Mouse (Mus musculus) intestine, embryonic 16.5 days (tissue): ENCODE data around the gene Iqck. TPM values are rescaled to one million over a fixed set of nuclear protein-coding genes. Genes with fewer than 3 reads are reported as not detected.

ENCODE experiments used
- ATAC-seq: fragments of 200-750 bp; cut with Nextera tagmentation; 2 replicates; pipeline ENCODE4 v1.8.0; 2017; ENCODE audit warnings: moderate TSS enrichment, moderate library complexity
- H3K27ac ChIP-seq: fragments of 300-500 bp; sonication (generic); 2 replicates; pipeline ENCODE4 v1.5.1; 2014; ENCODE audit warnings: mild to moderate bottlenecking, low read length
- H3K27me3 ChIP-seq: fragments of 300-500 bp; sonication (generic); replicated peaks from 2 replicates; pipeline ENCODE4 v1.6.1; 2014; ENCODE audit warnings: low read length, control low read depth, mixed read lengths; ENCODE audit not compliant: control insufficient read depth, insufficient read depth
- H3K36me3 ChIP-seq: fragments of 300-500 bp; sonication (generic); 2 replicates; pipeline ENCODE4 v1.6.1; 2014; ENCODE audit warnings: low read length, control low read depth; ENCODE audit not compliant: control insufficient read depth, insufficient read depth
- H3K4me1 ChIP-seq: fragments of 300-500 bp; sonication (generic); 2 replicates; pipeline ENCODE4 v1.6.1; 2014; ENCODE audit warnings: low read length, control low read depth, mixed read lengths; ENCODE audit not compliant: control insufficient read depth, insufficient read depth
- H3K4me2 ChIP-seq: fragments of 300-500 bp; sonication (generic); 2 replicates; pipeline ENCODE4 v1.6.1; 2014; ENCODE audit warnings: low read depth, low read length, control low read depth
- H3K4me3 ChIP-seq: fragments of 300-500 bp; sonication (generic); 2 replicates; pipeline ENCODE4 v1.5.1; 2014; ENCODE audit warnings: mild to moderate bottlenecking, low read length
- H3K9ac ChIP-seq: fragments of 300-500 bp; sonication (generic); 2 replicates; pipeline ENCODE4 v1.6.1; 2014; ENCODE audit warnings: low read depth, low read length
- H3K9me3 ChIP-seq: fragments of 300-500 bp; sonication (generic); 2 replicates; pipeline ENCODE4 v1.6.1; 2016; ENCODE audit warnings: low read length, control low read depth; ENCODE audit not compliant: control insufficient read depth
- WGBS: fragments of 180-500 bp; shearing (Covaris S2); extraction: QIAGEN DNeasy Blood & Tissue Kit; methylation state at CpG from one replicate; pipeline ENCODE4 v1.1.7; 2014; 5-methylcytosine and 5-hydroxymethylcytosine counted together
- polyA plus RNA-seq: library from polyadenylated mRNA; unstranded; fragments of >200 nt; fragmentation: Nextera tagmentation; extraction: Ambion mirVana; gene quantifications from 2 replicates; pipeline ENCODE4 v1.2.1, GENCODE M21; 2015

Gene Iqck
- polyA plus RNA-seq, 1 experiment from 2014 or later = 1.7 TPM

- Histone ChIP-seq H3K36me3 (peaks cover 26% of the 10 kb centered on the region; the same call in 1 of the 2 replicates), H3K27ac (peak overlapping the region; percentile 83)
- WGBS = 59% methylated on average over 10 of the region's 10 CpGs
These were observed 6.8 kb upstream of the Iqck start for GRCm38 (mm10) chr7:118848796-118849195.

GRCm38 (mm10) chr7:118849543-118850250, 5.9 kb upstream of the Iqck start:
- Histone ChIP-seq H3K36me3 (peaks cover 23% of the 10 kb centered on the region; the same call in 1 of the 2 replicates), H3K4me2 (peak overlapping the region; percentile 19; the same call in 1 of the 2 replicates), H3K9ac (peak overlapping the region; percentile 49), H3K27ac (peak overlapping the region; percentile 83), H3K4me1 (peaks cover 22% of the 10 kb centered on the region), H3K4me3 (no peak overlapping the region), H3K27me3 (no peaks in the 10 kb centered on the region), H3K9me3 (no peaks in the 10 kb centered on the region)
- WGBS = 56% methylated on average over 5 of the region's 5 CpGs
- ATAC-seq = peak; percentile 57

More at GRCm38 (mm10) chr7:118848796-118849195, 6.8 kb upstream of the Iqck start:
- H3K27me3 ChIP-seq = no peaks in the 10 kb centered on the region
- H3K9ac ChIP-seq = peak overlapping the region; percentile 49; the same call in 1 of the 2 replicates
- H3K4me3 ChIP-seq = no peak overlapping the region
- ATAC-seq = peak; percentile 84
- H3K4me1 ChIP-seq = peaks cover 20% of the 10 kb centered on the region
- no peaks in the 10 kb centered on the region for H3K9me3 ChIP-seq
- H3K4me2 ChIP-seq = peak overlapping the region; percentile 19; the same call in 1 of the 2 replicates

- Histone ChIP-seq H3K4me3 (no peak overlapping the region), H3K9ac (peak overlapping the region; percentile 15; the same call in 1 of the 2 replicates), H3K9me3 (no peaks in the 10 kb centered on the region), H3K4me1 (peaks cover 22% of the 10 kb centered on the region), H3K36me3 (peaks cover 20% of the 10 kb centered on the region; the same call in 1 of the 2 replicates), H3K27ac (peak overlapping the region; percentile 57; the same call in 1 of the 2 replicates), H3K4me2 (no peak overlapping the region), H3K27me3 (no peaks in the 10 kb centered on the region)
- 75% methylated on average over 9 of the region's 9 CpGs for WGBS
- no peak for ATAC-seq
These were observed 4.8 kb upstream of the Iqck start for GRCm38 (mm10) chr7:118850676-118851290.

- WGBS = 85% methylated on average over 7 of the region's 7 CpGs
- no peak overlapping the region for H3K4me3 ChIP-seq
- H3K9ac ChIP-seq = no peak overlapping the region
- H3K27me3 ChIP-seq = no peaks in the 10 kb centered on the region
- no peak overlapping the region for H3K27ac ChIP-seq
- H3K36me3 ChIP-seq = peaks cover 14% of the 10 kb centered on the region; the same call in 1 of the 2 replicates
- H3K4me2 ChIP-seq = no peak overlapping the region
- no peaks in the 10 kb centered on the region for H3K9me3 ChIP-seq
- no peak for ATAC-seq
- H3K4me1 ChIP-seq = peaks cover 26% of the 10 kb centered on the region
These were observed 4.0 kb upstream of the Iqck start for GRCm38 (mm10) chr7:118851571-118851970.

- no peak overlapping the region for H3K4me2 ChIP-seq
- no peak overlapping the region for H3K9ac ChIP-seq
- WGBS = 83% methylated on average over 4 of the region's 4 CpGs
- no peak for ATAC-seq
- no peaks in the 10 kb centered on the region for H3K27me3 ChIP-seq
- H3K4me1 ChIP-seq = peaks cover 26% of the 10 kb centered on the region
- H3K4me3 ChIP-seq = no peak overlapping the region
- peaks cover 8% of the 10 kb centered on the region; the same call in 1 of the 2 replicates for H3K36me3 ChIP-seq
- H3K27ac ChIP-seq = no peak overlapping the region
- no peaks in the 10 kb centered on the region for H3K9me3 ChIP-seq
These were observed 2.9 kb upstream of the Iqck start for GRCm38 (mm10) chr7:118852611-118853010.

- peak overlapping the region; percentile 79 for H3K9ac ChIP-seq
These were observed 946 bp upstream of the Iqck start for GRCm38 (mm10) chr7:118854606-118855005.

GRCm38 (mm10) chr7:118855877-118856304, 339 bp downstream of the Iqck start, which contains the start of gene Knop1:
TSS of gene Knop1 (minus strand) at chr7:118856254.
- H3K9ac ChIP-seq = peak within 1 kb of the TSS; percentile 79
- peak within 1 kb of the TSS; percentile 65 for H3K27ac ChIP-seq
- H3K27me3 ChIP-seq = no peaks in the 10 kb centered on the region
- under 1% methylated on average over 46 of the region's 46 CpGs for WGBS
- peak within 1 kb of the TSS; percentile 87 for H3K4me3 ChIP-seq
- H3K4me2 ChIP-seq = peak within 1 kb of the TSS; percentile 71
- H3K36me3 ChIP-seq = no peaks in the 10 kb centered on the region; the same call in 1 of the 2 replicates
- peaks cover 6% of the 10 kb centered on the region; the same call in 1 of the 2 replicates for H3K4me1 ChIP-seq
- ATAC-seq = peak; percentile 89
- H3K9me3 ChIP-seq = no peaks in the 10 kb centered on the region

More at GRCm38 (mm10) chr7:118854606-118855005, 946 bp upstream of the Iqck start:
- Histone ChIP-seq H3K4me2 (peak overlapping the region; percentile 69), H3K4me3 (peak overlapping the region; percentile 87), H3K27me3 (no peaks in the 10 kb centered on the region), H3K27ac (no peak overlapping the region), H3K9me3 (no peaks in the 10 kb centered on the region), H3K36me3 (peaks cover 3% of the 10 kb centered on the region; the same call in 1 of the 2 replicates), H3K4me1 (peaks cover 16% of the 10 kb centered on the region)
- 17% methylated on average over 3 of the region's 3 CpGs for WGBS
- no peak for ATAC-seq

GRCm38 (mm10) chr7:118858640-118859039, 3.1 kb downstream of the Iqck start:
- Histone ChIP-seq H3K9ac (no peak overlapping the region), H3K4me2 (no peak overlapping the region), H3K27ac (no peak overlapping the region), H3K9me3 (no peaks in the 10 kb centered on the region), H3K27me3 (no peaks in the 10 kb centered on the region), H3K4me3 (no peak overlapping the region), H3K36me3 (no peaks in the 10 kb centered on the region), H3K4me1 (peaks cover 6% of the 10 kb centered on the region; the same call in 1 of the 2 replicates)
- no peak for ATAC-seq
- 84% methylated on average over 1 of the region's 1 CpGs for WGBS

- no peaks in the 10 kb centered on the region for H3K27me3 ChIP-seq
- no peak for ATAC-seq
- no peaks in the 10 kb centered on the region for H3K4me1 ChIP-seq
- H3K4me2 ChIP-seq = no peak overlapping the region
- H3K9me3 ChIP-seq = no peaks in the 10 kb centered on the region
- H3K27ac ChIP-seq = no peak overlapping the region
- H3K9ac ChIP-seq = no peak overlapping the region
- H3K36me3 ChIP-seq = no peaks in the 10 kb centered on the region
- WGBS = 66% methylated on average over 2 of the region's 2 CpGs
- no peak overlapping the region for H3K4me3 ChIP-seq
These were observed 9.8 kb downstream of the Iqck start for GRCm38 (mm10) chr7:118865362-118865761.
